Mouse (Mus musculus) lung, postnatal 25 days (tissue): ENCODE results near the gene Cct7.

Source experiments
- DNase-seq: peaks from one replicate; pipeline ENCODE4 v3.0.0; 2022; ENCODE audit warnings: low spot score

Cct7 gene

DNA sequence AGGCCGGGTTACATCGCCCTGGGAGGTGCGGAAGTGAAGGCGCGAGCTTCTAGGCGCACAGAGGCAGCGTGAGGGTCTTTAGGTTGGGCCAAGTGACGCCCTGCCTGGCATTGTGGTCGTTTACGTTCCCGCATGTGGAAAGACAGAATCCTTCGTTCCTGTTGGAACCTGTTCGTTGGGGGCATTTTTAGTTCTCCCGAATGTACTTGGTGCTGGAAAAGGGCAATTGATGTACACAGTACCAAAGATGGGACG, 1.0 kb downstream of the Cct7 start:
- DNase-seq = no peak

GRCm38 (mm10) chr6:85452816-85453215, 1.5 kb downstream of the Cct7 start:
- DNase-seq = no peak

DNA sequence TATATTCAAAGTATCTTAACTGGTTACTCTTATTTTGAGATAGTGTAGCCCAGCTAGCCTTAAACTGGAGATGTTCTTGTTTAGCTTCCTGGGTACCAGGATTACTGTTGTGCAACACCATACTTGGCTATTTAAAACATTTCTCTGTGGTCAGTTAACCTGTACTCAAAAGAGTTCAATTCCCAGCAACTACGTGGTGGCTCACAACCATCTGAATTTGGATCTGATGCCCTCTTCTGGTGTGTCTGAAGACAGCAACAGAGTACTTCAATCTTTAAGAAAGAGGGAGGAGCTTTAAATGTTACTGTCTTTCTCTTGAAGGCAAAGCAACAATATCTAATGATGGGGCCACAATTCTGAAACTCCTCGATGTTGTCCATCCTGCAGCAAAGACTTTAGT, 8.3 kb downstream of the Cct7 start:
- DNase-seq = no peak

DNA sequence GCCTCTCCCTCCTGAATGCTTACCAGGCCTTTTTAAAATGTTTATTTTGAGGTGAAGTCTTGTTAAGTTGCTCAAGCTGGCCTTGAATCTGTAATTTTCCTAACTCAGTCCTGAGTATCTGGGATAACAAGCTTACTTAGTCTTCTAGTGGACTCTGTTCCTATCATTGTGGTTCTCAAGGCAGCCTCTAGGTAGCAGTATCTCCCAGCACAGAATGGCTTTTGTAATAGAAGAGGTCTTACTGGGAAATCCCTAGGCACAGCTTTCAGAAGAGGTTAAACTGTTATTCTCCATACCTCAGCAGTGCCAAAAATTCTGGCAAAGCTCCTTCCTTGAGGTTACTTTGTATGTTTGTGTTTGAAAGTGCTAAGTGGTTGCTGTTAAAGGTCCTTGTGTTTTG, 14.1 kb downstream of the Cct7 start:
- no peak for DNase-seq

- DNase-seq = no peak
Measured at GRCm38 (mm10) chr6:85469660-85470430, 18.5 kb downstream of the Cct7 start.

DNA sequence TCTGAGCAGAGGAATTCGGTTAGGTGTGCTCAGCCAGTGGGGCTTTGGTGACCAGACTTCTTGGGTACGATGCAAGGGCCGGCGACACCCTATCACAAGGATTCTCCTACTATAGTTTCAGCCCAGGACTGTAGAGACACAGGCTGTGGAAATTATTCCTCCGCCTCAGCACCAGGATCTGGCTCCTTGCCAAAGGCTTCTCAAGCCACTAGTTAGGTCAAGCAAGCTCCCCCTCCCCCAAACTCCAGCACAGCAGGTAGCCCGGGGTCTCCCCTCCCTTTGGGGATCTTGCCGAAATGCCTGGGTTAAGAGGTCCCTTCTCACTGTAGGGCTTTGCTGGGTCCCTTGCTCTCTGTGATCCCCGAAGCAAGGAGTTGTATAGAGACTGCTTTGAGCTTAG, 20.6 kb downstream of the Cct7 start:
- no peak for DNase-seq

- DNase-seq = no peak
Measured at GRCm38 (mm10) chr6:85472542-85472941, 21.2 kb downstream of the Cct7 start.

- no peak for DNase-seq
Measured at GRCm38 (mm10) chr6:85475581-85475980, 24.3 kb downstream of the Cct7 start.

DNA sequence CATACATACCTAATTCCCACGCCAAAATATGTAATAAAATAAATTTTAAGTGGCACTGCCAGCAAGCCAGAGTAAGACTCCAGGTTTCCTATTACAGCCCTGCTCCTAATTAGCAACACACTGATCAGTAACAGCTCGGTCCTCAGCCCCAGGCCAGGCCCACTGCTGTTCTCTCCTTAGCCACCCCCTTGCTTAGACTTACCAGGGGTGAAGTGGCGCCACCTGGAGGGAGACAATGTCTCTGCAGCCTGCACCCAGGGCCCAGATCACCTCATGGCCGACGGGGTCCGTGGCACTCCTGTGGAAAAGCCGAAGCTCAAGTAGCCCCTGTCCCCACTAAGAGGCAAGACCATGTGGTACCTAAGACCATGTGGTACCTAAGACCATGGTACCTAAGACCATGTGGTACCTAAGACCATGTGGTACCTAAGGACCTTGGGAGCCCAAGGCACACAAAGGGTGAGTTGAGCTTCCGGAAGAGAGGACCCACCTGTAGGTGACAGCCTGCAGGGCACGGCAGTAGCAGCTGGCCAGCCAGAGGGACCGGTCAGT, 26.1 kb downstream of the Cct7 start:
- DNase-seq = no peak

DNA sequence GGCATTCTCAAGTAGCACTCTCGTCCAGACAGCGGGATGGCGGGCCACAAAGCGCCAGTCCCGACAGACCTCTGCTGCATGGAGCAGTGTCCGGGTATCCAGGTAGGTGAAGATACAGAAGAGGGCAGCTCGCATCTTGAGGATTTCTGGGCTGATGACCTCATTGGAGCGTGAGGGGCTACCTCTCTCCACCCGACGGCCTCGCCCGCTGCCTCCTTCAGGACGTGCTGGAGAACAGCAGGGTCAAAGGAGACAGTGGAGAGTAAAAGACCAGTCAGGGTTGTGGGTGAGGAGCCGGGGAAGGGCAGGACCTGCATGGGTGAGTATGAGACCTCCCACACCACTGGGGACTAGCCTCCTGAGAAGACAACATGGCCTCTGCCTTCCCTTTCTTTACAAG, 27.1 kb downstream of the Cct7 start:
- no peak for DNase-seq

DNA sequence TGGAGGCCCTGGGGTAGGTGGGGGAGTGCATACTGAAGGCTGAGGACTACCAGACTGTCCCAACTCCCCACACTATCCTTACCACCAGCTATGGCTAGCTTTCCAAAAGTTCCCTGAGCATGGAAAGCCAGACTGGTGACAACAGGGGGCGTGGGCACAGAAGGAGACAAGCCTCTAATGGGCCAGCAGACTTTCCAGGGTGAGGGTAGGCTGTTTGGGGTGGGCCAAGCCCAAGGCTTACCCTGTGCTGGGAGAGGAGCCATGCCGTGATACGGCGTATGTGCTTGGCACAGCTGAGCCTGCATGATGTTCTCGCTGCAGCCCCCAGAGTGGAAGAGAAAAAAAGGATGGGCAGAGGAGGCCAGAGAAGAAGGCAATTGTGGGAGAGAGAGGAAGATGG, 28.7 kb downstream of the Cct7 start:
- no peak for DNase-seq

- no peak for DNase-seq
Measured at GRCm38 (mm10) chr6:85480685-85481084, 29.4 kb downstream of the Cct7 start.

- DNase-seq = no peak
Measured at GRCm38 (mm10) chr6:85483843-85484721, 32.8 kb downstream of the Cct7 start.

GRCm38 (mm10) chr6:85485738-85486137, 34.4 kb downstream of the Cct7 start:
- DNase-seq = no peak

DNA sequence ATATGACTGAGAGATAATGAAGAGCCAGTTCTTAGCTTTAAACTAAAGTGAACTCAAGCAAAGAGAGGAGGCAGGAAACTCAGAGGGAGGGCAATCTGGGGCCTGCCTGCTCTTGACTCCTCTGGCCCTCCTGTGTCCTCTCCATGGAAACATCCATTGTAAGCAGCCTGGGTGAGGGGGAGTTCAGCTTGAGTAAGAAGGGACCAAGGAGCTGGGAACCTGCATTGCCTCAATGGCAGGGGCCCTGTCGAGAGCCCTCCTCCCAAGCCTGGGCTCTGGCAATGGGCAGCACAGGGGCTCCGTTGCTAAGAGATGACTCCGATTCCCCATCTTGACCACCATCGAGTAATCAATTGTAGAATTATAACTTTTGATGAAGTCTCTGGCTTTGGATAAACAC, 37.2 kb downstream of the Cct7 start:
- no peak for DNase-seq

GRCm38 (mm10) chr6:85489717-85490116, 38.4 kb downstream of the Cct7 start:
- no peak for DNase-seq

GRCm38 (mm10) chr6:85490252-85490651, 38.9 kb downstream of the Cct7 start:
- DNase-seq = no peak

GRCm38 (mm10) chr6:85491606-85492005, 40.3 kb downstream of the Cct7 start:
- no peak for DNase-seq

GRCm38 (mm10) chr6:85496976-85497375, 45.7 kb downstream of the Cct7 start:
- no peak for DNase-seq

- DNase-seq = no peak
Measured at GRCm38 (mm10) chr6:85498147-85498546, 46.8 kb downstream of the Cct7 start.

DNA sequence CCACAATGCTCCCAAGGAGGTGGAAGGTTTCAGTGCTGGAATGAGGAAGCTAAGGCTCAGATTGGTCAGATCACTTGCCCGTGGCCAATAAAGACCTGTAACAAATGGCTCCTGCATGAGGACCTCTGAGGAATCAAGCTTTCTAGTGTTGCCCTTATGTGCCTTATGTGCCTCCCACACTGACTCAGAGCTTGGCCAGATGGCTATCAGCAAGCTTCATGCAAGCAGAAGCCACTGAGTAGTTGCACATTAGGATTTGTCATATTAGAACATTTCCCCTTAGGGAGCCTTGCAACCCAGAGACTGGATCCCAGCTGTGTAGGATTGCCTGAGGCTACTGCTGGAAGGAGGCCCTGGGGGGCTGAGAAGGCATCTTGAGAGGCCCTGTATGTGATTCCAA, 49.1 kb downstream of the Cct7 start:
- DNase-seq = no peak

DNA sequence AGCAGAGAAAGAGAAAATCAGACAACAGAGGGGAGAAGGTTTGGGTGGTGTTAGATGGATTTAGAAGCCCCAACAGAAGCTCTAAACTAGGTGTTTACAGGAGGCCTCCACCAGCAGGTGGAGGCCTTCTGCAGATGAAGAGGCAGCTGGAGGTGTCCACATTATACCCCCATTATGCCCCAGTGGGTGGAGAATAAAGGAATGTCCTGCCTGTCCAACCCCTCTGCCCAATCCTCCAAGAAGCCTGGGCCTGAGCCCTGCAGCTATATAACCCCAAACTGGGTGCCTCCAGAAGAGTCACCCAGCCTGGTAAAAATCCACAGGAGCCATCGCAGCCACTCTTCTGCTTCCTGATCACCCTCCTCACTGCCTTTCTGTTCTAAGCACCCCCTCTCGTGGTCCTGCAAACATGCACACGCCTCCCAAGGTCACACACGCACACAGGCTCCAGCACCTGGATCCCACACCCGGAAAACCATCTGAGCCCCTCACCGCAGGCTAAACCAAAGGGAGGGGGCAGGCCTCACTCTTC, 50.3 kb downstream of the Cct7 start:
- no peak for DNase-seq
